Mouse (Mus musculus) mesoderm, embryonic 11.5 days (tissue): ENCODE data around the gene Abcd1.
"Not testable (repeated sequence)": the region's sequence is repeated elsewhere in the genome, so short reads cannot be mapped to it uniquely, and the experiment has no call there.

Experiments used
- DNase-seq: peaks from one replicate; pipeline ENCODE4 v3.0.0-alpha.2; 2012; ENCODE audit warnings: low read depth, low spot score

The Abcd1 gene

DNA sequence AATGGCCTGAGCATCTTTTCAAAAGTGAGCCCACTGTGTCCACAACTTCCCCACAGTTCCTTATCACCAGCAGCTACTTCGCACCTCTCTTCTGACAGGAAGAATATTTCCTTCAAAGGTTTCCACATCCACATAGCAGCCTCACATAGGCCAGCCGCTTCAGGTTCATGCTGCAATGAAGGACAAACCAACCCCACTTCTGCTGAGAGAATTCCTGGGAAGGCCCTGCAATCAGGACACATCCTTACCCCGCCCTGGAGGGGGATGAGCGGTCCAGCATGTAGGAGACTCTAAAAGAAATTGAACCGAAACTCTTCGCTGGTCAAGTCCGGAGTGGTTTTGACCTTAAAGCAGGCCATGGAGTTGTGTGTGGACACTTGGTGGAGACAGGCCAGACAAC lies 23.4 kb downstream of the Abcd1 start:
- not testable (repeated sequence) for DNase-seq

DNA sequence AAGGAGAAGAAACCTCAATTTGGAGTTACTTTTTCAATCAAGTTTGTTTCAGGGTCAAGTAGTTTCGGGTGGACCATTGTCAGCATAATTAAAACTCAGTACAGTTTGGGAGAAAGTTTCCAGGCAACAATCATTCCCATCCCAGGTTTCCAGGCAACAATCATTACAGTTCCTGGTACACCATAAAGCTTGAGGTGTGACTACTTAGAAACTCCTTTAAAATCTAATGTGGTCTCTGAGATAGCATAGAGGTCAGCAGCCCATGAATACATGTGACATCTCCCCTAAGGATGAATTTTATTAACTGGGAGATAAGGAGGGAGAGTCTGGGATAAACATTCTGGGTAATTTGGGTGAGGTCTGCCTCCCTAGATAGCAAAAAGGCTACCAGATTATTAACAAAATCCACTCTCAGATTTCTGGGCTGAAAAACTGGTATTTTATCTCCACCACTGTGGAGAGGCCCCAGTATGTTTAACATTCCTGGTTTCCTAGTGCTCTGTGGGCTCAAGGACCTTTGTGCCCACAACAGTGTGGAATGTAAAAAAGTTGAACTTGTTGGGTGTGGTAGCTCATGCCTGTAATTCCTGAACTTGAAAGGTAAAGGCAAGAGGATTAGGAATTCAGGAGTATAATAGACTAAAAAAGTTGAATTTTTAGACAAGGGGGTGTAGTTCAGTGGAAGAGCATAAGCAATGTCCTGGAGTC lies 28.5 kb downstream of the Abcd1 start:
- no peak for DNase-seq

DNA sequence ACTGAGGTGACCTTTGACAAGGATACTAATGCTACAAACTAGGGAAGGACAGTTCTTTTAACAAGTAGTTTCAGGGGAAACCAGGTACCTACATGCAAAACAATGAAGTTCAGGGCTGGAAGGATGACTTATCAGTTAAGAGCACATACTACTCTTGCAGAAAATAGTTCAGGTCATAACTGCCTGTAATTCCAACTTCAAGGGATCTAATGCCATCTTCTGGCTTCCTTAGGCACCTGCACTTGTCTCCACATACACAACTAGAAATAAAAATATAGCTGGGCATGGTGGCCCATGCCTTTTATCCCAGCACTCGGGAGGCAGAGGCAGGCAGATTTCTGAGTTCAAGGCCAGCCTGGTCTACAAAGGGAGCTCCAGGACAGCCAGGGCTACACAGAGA lies 32.6 kb downstream of the Abcd1 start:
- no peak for DNase-seq

DNA sequence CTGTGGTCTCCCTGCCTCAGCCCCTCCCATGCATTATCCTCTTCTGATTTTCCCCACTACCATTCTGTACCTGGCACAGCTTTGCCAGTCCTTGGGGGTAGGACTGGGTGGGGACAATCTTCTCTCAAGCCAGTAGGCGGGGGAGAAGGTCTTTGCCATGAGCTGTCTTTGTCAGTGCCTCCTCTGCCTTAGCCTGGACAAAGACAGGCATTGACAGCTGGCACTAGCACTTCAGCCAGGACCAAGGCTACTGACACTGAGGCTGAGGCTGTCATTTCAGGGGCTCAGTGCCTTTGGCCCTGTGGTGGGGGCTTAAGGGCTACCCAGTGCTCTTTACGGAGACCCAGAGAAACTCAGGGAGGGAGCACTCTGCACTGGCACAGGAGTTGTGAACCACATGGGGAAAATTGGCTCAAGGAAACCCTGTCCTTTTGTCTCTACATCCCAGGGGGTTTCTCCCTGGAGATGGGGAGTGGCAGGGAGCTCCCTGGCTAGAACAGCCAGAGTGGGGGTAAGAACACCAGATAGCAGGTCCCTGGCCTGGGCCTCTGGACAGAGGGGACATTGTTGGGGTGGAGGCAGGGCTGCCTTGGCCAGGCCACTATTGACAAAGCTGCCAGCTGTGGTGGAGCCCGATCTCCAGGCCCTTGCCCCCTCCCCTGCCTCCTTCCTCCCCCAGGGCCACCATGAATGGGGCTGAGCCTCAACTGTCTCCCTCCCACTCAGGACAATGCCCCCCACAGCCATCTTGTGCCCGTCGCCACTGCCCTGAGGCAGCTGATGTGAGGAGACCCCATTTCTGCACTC lies 40.1 kb downstream of the Abcd1 start, which contains the start of gene Plxnb3:
Gene Plxnb3, plus strand, starts transcription at position 757 of the 807 bp plus-strand sequence.
- no peak for DNase-seq

DNA sequence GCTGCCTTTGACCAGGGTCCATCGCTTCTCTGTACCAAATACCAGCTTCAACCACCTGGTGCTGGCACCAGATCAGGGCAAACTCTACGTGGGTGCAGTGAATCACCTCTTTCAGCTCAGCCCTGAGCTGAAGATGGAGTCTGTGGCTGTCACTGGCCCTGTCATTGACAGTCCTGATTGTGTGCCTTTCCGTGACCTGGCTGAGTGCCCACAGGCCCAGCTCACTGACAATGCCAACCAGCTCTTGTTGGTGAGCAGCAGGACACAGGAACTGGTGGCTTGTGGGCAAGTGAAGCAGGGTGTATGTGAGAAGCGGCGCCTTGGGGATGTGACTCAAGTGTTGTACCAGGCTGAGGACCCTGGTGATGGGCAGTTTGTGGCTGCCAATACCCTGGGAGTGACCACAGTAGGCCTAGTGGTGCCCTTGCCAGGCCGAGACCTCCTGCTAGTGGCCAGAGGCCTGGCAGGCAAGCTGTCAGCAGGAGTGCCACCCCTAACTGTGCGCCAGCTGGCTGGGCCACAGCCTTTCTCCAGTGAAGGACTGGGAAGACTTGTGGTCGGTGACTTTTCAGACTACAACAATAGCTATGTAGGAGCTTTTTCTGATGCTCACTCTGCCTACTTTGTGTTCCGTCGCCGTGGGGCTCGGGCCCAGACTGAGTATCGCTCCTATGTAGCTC lies 42.4 kb downstream of the Abcd1 start:
- DNase-seq = no peak

DNA sequence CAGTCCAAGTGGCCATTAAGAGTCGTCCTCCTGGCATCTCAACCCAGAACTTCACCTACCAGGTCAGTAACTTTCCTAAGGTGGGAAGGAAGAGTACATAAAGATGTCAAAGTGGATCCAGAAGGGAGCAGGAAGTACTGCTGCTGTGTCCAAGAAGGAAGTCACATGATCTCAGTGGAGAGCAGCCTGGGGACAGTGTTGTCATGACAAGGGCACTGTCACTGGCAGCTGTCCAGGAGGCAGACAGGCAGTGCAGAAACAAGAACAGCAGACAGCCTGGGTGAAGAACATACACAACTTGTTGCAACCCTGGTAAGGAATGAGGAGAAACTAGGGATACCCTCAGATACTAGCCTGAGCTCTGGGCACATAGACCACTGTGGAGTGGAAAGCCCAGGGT lies 48.9 kb downstream of the Abcd1 start:
- DNase-seq = no peak

DNA sequence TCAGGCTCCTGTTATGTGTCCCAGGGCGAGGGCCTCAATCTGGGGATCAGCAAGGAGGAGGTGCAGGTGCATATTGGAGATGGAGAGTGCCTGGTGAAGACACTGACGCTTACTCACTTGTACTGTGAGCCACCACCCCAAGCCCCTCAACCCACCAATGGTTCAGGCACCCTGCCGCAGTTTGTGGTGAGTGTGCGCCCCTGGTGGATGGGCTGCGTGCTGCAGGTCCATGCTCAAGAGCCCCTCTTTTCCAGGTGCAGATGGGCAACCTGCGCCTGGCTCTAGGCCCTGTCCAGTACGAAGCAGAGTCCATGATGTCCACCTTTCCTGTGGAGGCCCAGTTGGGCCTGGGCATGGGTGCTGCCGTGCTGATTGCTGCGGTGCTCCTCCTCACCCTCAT lies 50.9 kb downstream of the Abcd1 start:
- no peak for DNase-seq

DNA sequence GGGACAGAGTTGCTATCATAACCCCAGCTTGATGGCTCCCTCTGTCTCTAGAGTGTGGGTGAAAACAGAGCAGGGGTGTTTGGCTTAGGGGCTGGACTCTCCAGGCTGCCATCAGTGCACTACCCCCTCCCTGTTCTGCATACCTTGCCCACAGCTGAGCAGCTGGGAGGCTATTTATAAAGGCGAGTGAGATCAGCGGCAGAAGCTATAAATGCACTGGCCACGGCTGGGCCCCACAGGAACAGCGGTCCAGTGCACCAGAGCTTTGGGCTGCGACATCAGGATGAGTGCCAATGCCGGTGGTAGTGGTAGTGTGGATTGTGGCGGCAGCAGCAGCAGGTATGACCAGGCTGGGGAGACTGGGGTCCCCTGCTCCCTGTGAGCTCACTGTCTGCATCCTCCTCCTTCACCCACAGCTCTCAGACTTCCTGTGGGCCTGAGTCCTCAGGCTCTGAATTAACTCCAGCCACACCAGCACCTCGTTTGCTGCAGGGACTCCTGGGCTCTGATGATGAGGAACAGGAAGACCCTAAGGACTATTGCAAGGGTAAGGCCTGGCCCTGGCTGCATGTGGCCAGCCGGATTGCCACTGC lies 57.9 kb downstream of the Abcd1 start, which contains the start of gene Srpk3:
Gene Srpk3, plus strand, starts transcription at position 238 of the 593 bp plus-strand sequence.
- DNase-seq = no peak

DNA sequence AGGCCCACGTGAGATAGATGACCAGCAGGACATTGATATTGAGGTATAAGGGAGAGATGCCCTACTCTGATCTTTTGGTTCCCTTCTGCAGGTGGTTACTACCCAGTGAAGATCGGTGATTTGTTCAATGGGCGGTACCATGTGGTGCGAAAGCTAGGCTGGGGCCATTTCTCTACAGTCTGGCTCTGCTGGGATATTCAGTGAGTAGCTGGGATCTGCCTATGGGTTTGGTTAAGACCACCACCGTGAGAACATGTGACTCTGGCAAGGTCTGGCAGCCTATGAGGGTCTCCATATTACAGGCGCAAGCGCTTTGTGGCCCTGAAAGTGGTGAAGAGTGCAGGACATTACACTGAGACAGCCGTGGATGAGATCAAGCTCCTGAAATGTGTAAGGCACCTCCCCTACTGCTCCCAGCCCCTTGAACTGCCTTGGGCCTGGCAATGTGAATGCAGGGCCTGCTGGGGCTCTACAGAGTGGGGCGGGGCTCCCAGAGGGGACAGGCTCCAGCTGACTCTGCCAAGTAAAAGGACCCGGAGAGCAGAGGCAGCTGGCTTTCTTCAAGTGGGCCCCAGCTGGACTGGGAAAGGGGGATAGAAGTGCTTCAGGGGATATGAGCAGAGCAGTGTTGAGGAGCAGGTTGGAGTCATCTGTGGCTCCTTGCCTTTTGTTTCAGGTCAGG lies 58.5 kb downstream of the Abcd1 start:
- no peak for DNase-seq

DNA sequence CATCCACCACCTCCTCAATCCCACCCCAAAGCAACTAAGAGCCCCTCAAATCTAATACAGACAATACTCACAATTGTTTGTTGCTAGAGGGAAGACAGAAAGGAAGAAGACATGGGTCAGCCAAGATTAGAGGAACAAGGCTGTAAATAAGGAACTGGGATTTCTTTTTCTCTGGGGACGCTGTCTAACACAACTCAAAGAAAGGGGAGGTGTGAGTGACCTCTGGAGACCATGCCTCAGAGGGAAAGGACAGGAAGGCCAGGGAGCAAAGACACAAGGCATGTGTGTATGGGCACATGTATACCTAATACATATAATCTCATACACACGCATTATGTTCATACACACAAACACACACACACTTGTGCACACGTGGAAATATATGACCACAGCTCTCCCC lies 65.8 kb downstream of the Abcd1 start:
- no peak for DNase-seq

DNA sequence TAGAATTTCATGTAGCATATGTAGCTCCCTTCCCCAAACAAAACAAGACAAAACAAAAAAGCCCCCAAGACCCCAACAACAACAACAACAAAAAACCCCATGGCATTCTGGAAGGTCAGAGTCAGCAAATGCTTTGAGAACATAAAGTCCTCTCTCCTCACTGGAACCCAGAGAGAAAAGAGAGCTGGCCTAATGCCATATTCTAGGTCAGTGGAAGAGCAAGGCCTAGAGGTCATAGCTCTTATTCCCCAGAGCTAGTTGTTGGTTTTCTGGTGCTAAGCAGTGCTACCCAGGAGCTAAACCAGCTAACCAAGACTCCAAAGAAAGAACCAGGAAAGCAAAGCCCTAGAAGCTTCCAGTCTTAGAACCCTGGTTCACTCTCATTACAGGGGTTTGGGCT lies 69.3 kb downstream of the Abcd1 start:
- no peak for DNase-seq

DNA sequence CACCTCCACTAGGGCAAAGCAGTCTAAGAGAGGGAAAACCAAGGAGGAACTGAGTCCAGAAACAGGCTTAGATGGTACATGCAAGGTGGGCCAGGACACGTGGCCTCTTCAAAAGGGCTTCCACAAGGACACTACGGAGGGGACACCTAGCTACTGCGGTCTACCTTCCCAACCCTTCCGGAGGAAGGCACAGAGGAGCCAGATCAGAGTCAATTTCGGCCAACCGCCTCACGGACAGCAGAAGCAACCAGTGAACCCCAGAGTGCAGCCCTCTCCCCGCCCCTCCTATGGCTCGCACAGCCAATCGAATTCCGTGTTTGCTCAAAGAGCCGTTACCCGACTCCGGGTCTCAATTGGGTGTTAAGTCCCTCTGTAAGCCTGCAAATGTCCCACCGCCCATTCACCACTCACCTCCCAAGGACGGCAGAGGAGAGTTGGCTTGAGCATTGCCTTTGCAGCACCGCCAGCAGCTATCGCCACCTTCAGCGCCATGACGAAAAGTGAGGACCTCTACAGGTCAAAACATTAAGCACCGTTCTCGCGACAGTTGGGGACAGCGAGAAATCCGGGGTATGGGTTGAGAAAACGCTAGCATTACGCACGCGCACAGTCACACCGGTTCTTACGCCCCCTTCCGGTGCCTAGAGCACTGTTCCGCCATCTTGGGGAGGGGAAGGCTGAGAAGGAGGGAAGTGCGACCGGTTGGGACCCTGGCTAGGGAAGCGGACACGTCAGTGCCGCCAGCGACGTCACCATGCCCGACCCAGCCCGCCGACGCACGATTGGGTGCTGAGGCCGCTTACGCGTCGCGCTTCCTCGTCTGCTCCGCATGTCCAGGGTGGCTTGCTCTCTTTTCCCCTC lies 70.2 kb downstream of the Abcd1 start, which contains the start of the genes Idh3g and Ssr4:
Gene Idh3g, minus strand, starts transcription at position 534 of the 861 bp plus-strand sequence.
Gene Ssr4, plus strand, starts transcription at position 665 of the 861 bp plus-strand sequence.
- DNase-seq = peak; percentile 96

DNA sequence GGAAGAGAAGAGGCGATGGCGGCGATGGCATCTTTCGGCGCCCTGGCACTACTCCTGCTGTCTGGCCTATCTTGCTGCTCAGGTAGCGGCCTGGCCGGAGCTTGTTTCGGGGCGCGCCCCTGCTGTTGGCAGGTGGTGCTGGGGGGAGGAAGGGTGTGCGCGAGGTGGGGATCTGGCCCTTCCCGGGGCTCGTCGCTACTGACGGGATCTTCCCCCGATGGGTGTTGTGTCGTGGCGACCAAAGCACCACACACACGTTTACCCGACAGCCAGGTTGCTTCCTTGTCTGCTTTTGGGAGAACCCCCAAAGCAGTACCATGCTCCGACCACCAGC lies 70.8 kb downstream of the Abcd1 start:
- no peak for DNase-seq
